Mouse (Mus musculus): ENCODE measurements around the gene Arf4. TPM values are rescaled to one million over a fixed set of nuclear protein-coding genes. Genes with fewer than 3 reads are reported as not detected.

Gene Arf4
- total RNA-seq, 2 experiments from 2014 or later: 182 to 190 TPM

Small RNA genes within 50 kb of the gene (microRNA-seq; reads per million reads assigned to microRNA genes)
- not detected for gene Mir7672

Other genes with a start within 250 kb of the Arf4 start
- 10 to 100 TPM; 74.0 to 79.3 TPM for gene Slmap, start 103.1 kb upstream of the Arf4 start, total RNA-seq (2021)
- gene Dennd6a, start 64.2 kb upstream of the Arf4 start, total RNA-seq (2021): 10 to 100 TPM; 38.9 to 39.1 TPM
- 1 to 10 TPM; 8.9 to 9.9 TPM for gene Pde12, start 31.8 kb downstream of the Arf4 start, total RNA-seq (2021)
- gene Dnah12, start 55.2 kb downstream of the Arf4 start, total RNA-seq (2021): under 1 TPM; 0.03 to 0.11 TPM

Data from adrenal gland, postnatal 4 days (tissue).